Mouse (Mus musculus) c-Kit-positive CD71-positive TER-119-positive erythroid progenitor cells, embryonic 14.5 days (primary cell): ENCODE measurements around the gene Lexm.

Experiments
- DNase-seq: peaks from one replicate; pipeline ENCODE4 v3.0.0-alpha.2; 2013; ENCODE audit warnings: low spot score

The Lexm gene

DNA sequence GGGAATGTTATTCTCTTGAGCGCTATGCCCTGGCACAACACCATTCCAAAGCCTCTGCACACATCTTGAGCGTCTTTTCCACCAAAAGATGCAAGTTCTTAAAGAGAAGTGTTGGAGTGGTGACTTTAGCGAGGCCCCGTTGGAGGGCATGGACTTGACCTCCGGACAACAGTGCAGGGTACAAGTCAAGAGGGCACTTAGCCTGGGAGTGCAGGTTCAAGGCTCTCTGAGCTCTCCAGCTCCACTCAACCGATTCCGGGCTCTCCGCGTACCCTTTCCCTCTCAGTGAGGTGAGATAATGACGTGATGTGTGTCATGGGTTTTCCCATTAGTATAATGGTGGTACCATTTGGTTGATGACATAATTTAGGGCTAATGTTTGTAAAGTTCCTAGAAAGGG lies 7.2 kb upstream of the Lexm start:
- no peak for DNase-seq

DNA sequence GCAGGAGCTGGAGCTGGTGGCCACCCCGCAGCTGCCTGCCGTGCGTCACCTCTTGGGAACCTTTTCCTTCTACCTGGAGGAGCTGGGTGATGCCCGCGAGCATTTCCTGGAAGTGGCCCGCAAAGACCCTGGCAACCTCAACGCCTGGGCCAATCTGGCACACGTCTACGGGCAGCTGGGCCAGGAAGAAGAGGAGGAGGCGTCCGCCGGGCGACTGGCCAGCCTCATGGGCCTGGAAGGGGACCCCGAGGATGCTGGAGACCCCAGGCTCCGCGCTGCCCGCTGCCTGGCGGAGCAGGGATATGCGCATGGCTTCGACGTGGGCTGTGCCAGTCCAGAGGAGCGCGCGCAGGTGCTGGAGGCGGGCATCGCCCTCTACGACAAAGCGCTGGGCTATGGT lies 5.7 kb upstream of the Lexm start:
- DNase-seq, result no peak

DNA sequence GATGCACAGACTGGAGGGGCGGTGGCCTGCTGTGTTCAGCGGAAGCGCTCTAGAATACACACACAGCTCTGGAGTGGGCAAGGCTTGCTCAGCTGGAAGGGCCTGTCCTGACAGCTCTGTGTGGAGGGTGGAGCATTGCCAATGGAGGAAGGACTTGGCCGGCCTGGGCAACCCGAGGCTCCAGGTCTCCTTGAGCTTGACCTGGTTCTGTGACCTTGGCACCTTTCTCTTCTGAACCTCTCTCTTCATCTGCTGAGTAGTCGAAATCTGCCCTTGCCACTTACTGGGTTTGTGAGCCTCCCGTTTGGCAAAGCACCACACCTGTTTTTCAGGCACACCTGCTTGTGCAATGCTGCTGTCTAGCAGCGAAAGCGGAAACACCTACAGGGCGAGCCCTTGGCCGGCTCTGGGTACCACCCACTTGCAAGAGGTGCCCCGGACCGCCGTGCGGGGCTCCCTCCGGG lies 5.0 kb upstream of the Lexm start, which contains the start of gene Ttc22:
Gene Ttc22, plus strand, starts transcription at position 403 of the 464 bp plus-strand sequence.
- DNase-seq, result no peak

DNA sequence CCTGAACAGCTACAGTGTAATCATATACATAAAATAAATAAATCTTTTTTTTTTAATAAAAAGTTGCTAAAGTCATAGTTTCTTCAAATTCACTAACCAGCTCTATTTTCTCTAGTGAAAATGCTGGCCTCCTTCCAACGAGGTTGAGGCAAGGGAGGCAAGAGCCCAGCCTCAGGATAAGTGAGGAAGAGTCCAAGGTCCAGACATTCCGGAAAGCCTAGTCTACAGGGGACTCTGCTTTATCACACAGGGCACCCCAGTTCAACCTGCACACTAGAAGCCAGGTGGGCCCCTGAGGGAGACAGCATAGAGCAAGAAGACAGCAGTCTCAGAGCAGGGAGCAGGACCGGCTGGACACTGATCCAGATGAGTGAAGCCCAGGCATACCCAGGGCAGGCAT lies 4.4 kb upstream of the Lexm start:
- DNase-seq, result no peak

DNA sequence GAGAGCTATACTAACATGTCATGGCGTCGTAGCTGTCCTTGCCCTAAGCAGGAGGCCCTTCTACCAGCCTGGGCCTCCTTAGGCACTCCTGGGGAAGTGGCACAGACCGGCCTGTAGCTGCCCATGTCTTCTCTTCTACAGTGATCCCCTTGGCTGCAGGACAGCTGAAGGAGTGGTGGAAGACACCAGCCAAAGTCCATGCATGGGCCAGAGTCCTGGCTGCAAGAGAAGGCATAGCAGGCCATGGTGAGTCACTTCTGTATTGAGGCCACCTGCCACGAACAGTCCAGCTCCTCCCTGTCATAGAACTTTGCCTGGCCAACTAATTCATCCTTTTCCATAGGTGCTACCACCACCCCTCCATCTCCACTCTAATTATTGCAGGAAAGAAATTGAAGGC lies 1.9 kb upstream of the Lexm start:
- DNase-seq, result no peak

DNA sequence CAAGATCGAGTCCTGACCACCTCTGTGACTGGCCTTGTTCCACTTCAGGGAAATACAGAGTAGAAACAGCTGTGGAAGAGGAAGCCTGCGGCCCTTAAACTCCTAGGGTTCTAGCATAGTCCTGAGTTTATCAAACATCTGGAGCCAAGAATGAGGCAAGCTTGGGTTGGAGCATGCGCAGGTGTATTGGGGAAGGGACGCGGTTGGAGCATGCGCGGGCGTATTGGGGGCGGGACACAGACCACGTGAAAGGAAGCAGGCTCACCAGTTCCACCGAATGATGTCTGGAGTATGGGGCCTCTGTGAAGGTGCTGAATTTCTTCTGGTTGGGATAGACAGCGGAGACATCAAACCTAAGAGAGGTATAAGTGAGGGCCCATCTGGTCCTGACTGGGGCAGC lies 1.4 kb downstream of the Lexm start:
- DNase-seq, result no peak

DNA sequence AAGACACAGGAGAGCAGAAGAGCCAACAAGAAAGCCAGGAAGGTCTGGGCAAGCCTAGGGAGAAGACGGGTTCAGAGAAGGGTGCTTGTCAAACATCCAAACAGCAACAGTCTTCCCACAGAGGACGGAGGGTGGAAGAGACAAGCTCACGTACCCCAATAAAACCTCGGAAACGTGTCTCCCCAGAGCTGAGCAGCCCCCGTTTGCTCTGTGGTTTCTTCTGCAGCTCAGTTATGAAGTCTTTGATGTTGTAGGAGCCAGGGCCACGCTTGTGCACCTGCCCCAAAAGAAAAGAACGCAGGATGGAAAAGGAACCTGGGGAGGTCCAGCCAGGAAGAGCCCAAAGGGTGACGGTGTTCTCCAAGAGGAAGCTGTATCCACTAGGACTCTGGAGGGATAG lies 2.2 kb downstream of the Lexm start:
- DNase-seq, result no peak

DNA sequence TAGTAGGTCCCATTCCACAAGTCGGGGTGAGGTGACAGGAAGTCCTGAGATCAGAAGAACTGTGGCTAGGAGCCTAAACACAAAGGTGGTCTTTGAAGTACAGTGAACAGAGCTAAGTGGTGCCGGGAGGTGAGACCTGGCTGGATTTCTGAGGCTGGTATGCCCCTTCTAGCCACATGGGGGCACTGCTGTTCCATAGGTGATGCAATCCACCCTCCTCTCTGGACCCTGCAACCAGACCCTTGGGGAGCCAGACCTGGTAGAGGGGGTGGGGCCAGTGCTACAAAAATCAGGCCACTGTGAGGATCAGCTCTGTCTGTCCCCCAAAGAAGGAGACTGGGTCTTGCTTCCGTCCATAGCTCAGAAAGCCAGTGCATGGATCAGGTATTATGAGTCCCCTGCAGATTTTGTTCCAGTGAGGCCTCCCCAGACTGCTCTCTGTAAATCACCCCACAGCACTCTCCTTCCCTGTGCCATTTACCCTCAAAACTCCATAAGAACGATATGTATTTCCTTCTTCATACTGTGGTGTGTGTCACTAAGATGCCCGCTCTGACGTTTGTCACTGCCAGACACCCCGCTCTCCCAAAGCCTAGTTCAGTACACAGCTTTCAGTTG lies 2.8 kb downstream of the Lexm start:
- peak; percentile 62 for DNase-seq

DNA sequence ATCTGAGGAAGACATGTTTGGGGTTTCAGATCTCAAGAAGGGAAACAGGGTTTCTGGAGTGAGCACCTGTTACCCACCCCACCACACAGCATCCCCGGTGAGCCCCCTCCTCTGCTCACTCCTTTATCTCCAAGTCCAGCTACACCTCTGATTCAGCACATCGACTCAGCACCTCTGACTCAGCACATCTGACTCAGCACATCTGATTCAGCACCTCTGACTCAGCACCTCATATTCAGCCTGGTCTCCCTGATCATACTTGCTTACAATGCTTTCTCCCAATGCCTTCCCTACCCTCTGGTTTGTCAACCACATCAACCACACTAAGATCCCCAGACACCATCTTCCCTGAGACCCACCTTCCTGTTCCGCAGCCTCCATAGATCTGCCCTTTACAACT lies 3.5 kb downstream of the Lexm start:
- DNase-seq, result peak; percentile 76

DNA sequence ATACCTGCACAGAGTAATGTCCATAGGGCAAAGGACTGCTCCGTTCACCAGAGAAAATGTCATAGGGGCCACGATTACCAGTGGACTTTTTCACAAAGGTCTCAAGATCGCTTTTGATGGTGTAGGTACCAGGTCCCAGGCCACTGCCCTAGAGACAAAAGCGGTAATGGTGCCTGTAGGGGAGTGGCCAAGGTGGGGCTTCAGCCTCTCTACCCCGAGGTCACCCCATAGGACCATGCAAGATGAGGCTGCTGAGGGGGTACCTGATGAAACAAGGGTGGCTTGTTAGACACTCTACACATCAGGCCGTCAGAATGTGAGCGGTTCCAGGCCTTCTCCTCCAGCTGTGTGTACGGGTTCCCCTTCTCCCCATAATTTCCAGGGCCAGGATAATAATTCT lies 3.9 kb downstream of the Lexm start:
- no peak for DNase-seq

DNA sequence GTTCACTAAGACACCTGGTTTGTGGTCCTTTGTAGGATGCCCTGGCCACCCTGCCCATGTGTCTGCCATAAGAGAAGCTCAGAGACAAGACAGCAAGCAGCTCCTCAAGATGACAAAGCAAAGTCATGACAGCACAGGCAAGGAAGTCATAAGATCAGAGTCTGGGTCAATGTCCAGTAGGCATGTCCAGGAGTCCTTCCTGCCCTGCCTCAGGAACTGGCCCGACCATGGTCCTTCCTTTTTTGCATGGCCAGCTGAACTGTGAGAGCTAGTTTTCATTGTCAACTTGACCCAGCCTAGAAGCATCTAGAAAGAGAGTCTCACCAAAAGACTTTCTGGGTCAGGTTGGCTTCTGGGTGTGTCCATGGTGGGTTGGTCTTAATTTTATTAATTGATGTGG lies 9.1 kb downstream of the Lexm start:
- no peak for DNase-seq

DNA sequence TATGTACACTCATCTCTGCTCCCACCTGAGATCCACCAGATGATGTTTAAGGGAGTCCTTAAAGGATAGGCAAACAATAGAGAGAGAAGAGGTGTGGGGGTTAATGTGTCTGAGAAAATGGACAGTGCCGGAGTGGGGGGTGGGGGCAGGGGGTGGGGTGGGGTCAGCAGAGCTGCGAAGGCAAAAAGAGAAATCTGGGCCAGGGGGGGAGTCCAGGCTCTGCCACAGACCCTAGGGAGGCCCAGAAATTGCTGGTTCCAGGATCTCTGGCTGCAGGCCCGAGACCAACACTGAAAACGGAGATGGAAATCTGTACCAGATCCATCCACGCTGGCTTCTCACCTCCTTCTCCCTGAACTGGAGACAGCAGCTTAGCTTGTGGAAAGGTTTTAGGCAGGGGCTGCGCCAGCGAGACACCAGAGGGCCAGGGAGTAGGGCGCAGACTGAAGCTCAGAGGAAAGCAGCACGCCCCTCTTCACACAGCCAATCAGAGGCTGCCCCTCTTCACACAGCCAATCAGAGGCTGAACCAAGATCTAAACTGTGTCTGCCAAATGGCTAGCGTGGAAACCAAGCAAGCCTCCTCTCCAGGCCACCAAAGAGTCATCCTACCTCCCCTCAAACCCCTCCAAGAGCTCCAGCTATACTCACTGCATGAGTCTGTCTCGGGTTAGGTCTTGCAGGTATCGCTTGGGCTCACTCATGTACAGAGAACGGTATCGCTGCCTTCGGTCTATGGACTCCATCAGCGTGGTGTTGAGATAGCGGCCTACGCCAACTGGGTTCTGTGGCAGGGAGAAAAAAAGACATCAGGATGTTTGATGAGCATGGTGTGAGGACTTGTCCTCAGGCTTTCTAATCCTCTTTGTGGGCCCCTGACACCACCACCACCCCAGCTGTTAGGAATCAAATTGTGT lies 10.1 kb downstream of the Lexm start:
- DNase-seq, result no peak

DNA sequence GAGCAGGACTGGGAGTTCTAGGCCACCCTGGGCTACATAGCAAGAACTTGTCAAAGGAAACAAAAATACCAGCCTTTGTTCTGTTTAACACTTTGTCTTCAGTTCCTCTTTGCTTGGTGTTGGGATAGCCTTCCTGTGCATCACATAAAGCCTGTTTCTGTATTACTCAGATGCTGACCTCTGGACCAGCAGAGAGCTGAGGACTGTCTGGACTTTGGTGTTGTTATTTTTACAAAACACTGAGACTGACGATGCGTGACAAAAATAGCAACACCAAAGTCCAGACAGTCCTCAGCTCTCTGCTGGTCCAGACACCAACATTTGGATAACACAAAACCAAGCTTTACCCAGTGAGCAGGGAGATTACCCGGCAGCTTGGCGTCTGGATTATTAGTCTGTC lies 16.3 kb downstream of the Lexm start:
- DNase-seq, result no peak

DNA sequence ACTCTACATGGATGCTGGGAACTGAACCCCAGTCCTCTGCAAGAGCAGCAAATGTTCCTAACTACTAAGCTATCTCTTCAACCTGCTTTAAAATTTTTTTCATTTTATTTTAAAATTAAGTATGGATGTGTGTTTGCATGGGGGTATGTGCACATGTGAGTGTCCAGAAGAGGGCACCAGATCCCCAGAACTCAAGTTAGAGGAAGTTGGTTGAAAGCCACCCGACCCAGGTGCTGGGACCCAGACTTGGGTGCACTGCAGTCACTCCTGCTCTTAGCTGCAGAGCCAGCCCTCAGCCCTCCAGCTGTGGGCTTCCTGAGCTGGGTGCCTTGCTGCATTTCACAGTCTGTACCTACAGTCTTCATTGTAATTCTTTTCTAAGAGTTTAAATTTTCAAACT lies 17.6 kb downstream of the Lexm start:
- DNase-seq, result no peak

DNA sequence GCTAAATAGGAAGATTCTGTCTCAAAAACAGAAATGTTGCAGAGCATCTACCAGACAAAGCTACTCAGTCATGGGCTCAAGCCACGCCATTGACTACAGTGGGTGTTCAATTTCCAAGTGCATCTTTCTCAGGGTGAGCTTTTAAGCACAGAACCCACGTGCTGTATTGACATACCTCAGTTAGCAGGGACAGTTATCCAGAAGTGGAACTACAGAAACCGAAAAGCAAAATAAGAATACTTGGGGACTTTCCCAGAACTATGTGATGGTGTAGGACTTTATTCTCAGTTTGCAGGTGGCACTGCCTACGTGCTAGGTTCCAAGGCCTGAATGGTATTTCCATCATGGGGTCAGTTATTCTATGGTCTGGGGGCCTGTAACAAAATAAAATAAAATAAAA lies 19.3 kb downstream of the Lexm start:
- DNase-seq, result no peak

DNA sequence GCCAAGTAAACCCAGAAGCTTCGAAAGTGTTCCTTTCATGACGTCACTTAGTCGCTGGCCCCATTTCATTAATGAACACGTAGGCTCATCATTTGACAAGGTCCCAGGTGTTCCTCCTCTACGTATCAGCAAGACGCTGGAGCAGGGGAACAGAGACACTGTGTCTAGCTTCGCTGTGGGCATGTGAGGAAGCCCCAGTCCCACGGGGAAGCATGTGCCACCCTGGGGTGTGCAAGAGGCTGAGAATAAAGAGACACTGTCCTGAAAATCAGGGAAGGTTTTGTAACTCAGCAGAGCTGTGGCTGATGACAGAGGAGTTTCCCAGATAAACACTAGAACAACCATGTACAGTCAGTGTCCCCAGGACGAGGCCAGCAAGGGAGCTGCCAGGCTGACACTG lies 20.0 kb downstream of the Lexm start:
- DNase-seq, result no peak

DNA sequence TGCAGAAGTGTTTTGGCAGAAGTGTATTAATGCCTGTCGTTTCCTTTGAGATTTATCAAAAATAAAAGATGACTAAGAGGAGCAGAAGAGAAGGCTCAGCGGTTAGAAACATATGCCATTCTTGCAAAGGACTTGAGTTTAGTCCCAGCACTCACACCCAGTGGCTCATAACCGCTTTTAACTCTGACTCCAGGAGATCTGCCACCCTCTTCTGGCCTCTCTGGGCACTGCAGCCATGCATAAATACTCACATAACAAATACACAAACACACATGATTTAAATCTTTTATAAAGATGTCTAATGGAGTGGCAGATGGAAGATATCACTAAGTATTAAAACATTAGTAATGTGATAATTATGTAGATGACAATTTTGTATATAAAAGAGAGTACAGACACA lies 20.8 kb downstream of the Lexm start:
- DNase-seq, result no peak

DNA sequence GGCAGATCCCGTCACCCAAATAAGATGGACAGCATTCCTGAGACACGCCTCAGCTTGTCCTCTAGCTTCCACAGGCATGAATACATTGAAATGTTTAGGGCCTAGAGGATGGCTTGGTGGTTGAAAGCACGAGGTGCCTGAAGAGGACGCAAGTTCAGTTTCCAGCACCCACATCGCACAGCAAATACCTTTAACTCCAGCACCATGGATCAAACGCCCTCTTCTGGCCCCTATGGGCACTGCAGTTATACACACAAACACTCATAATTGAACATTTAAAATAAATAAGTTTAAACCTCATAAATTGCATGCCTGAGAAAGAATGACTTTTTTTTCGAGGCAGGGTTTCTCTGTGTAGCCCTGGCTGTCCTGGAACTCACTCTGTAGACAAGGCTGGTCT lies 23.4 kb downstream of the Lexm start:
- DNase-seq, result no peak

DNA sequence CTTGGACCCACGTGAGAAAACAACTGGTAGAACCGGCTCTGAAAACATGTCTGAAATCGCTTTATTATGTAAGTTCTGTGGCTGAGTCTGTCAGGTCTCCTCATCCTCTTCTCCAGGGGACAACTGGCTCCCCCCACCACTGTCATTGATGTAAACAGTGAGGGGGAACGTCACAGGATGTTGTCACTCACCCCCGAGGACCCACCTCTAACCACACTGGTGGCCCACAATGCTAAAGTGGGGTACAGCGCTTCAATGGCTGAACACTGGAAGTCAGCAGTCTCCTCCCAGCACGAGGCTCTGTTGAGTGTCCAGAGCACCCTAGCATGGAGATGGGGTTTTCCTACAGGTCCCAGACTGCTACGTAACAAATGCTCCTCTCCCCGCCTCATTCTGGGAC lies 26.2 kb downstream of the Lexm start:
- DNase-seq, result no peak

DNA sequence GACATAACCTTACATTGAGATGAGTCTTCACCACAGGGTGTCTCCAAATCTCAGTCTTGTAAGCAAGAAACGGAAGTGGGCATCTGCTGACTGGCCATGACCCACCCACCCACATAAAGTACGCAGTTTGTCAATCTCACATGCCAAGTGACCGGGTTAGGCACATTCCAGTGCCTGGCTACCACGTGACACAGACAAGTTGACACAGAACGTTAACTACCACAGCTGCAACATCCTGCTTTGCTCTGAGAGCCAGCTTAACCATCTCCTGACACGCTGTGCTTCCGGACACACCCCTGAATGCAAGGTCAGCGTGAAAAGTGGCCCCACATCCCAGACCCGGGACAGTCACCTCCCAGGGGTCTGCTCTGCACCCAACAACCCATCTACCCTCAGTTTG lies 26.9 kb downstream of the Lexm start:
- no peak for DNase-seq

DNA sequence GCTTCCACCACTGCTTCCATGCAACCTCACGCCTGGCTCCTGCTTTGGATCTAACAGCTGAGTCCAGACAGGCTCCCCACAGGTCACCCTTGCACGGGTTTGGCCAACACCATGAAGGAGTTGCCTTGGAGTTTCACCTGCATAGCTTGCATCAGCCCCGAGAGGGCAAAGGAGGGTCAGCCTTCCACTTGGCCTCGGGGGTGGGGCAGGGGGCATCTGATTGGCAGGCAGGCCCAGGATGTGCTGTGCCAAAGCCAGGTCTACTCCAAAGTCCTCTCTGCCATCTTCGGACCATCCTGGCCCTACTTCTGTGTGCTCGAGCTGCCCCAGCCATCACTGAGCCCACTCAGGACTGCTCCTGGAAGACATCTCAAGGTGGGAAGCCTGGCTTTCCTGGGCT lies 30.0 kb downstream of the Lexm start:
- no peak for DNase-seq

DNA sequence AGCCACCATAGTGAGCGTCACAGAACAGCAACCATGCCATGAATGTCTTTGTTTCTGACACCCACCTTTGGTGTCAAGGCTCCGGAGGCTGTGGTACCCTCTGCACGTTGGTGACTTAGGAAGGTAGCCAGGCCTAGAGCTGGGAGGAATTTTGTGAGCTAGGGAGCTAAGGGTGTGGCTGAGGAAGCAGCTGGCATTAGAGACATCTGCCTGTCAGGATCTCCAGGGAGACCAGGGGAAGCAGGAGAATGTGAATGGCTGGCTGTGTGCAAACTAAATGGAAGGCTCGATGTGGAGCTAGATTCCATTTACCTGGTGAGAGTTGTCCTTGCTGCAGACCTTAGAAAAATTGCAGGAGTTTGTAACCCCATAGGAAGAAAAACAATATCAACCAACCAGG lies 32.4 kb downstream of the Lexm start:
- no peak for DNase-seq

DNA sequence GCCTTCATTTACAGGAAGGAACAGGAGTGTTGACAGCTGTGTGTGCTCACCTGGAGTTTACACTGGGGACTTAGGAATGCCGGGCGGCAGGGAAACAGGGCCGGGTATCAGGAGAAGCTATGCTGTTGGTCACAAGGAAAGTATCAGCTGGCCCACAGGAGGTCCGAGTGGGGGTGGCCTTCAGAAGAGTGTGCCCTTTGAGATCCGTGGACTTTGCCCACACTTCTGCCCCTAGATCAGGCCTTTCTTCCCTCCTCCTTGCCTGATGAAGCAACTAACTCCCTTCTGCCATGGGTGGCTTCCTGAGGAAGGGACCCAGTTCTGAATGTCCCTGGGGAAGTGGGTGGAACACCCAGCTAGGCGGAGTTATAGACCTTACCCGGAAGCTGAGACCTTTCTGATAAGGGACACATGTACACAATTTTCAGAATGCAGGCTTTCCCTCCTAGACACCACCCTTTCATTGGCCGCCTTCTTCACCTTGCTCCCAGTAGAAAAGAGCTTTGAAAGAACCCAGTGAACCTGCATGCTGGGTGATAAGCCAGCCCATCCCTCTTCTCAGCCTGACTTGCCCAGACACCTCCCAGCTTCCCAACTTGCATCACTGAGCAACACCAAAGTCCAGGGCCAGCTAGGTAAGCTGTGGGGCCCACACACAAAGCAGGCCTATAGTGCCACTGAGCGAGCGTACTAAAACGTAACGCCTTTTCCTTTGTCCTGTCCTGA lies 34.5 kb downstream of the Lexm start:
- DNase-seq, result peak; percentile 54
